Mouse (Mus musculus) lung, embryonic 14.5 days (tissue): ENCODE measurements around the gene Lrrc8d. TPM values are rescaled to one million over a fixed set of nuclear protein-coding genes. Genes with fewer than 3 reads are reported as not detected.

Experiments
- ATAC-seq: fragments of 200-750 bp; cut with Nextera tagmentation; 2 replicates; pipeline ENCODE4 v1.8.0; 2017; ENCODE audit warnings: mild to moderate bottlenecking, moderate TSS enrichment, moderate library complexity; ENCODE audit not compliant: insufficient read depth
- DNase-seq: peaks from one replicate; pipeline ENCODE4 v3.0.0-alpha.2; 2015
- H3K27ac ChIP-seq: fragments of 300-500 bp; sonication (generic); 2 replicates; pipeline ENCODE4 v1.5.1; 2014; ENCODE audit warnings: low read depth, mild to moderate bottlenecking, moderate library complexity
- H3K27me3 ChIP-seq: fragments of 300-500 bp; sonication (generic); 2 replicates; pipeline ENCODE4 v1.6.1; 2014; ENCODE audit warnings: low read length, control low read depth; ENCODE audit not compliant: insufficient read depth
- H3K36me3 ChIP-seq: fragments of 300-500 bp; sonication (generic); 2 replicates; pipeline ENCODE4 v1.6.1; 2014; ENCODE audit warnings: control low read depth; ENCODE audit not compliant: insufficient read depth
- H3K4me1 ChIP-seq: fragments of 300-500 bp; sonication (generic); 2 replicates; pipeline ENCODE4 v1.6.1; 2014; ENCODE audit warnings: antibody characterized with exemption, control low read depth; ENCODE audit not compliant: insufficient read depth
- H3K4me2 ChIP-seq: fragments of 300-500 bp; sonication (generic); 2 replicates; pipeline ENCODE4 v1.6.1; 2014; ENCODE audit warnings: mild to moderate bottlenecking
- H3K4me3 ChIP-seq: fragments of 300-500 bp; sonication (generic); 2 replicates; pipeline ENCODE4 v1.5.1; 2014; ENCODE audit warnings: low read depth, low read length
- H3K9ac ChIP-seq: fragments of 300-500 bp; sonication (generic); 2 replicates; pipeline ENCODE4 v1.6.1; 2014
- H3K9me3 ChIP-seq: fragments of 300-500 bp; sonication (generic); 2 replicates; pipeline ENCODE4 v1.6.1; 2016; ENCODE audit warnings: low read depth, low read length, control low read depth
- CTCF ChIP-seq: IDR thresholded peaks from 2 replicates; pipeline ENCODE4 v1.5.1; 2016; ENCODE audit warnings: antibody characterized with exemption, low read depth
- WGBS: fragments of 180-500 bp; shearing (Covaris S2); extraction: QIAGEN DNeasy Blood & Tissue Kit; methylation state at CpG from one replicate; pipeline ENCODE4 v1.1.7; 2014; 5-methylcytosine and 5-hydroxymethylcytosine counted together
- polyA plus RNA-seq: library from polyadenylated mRNA; unstranded; fragments of >200 nt; fragmentation: Nextera tagmentation; extraction: Ambion mirVana; gene quantifications from 2 replicates; pipeline ENCODE4 v1.2.1, GENCODE M21; 2014

Lrrc8d gene
- polyA plus RNA-seq, 1 experiment from 2014 or later, result 25.0 TPM

DNA sequence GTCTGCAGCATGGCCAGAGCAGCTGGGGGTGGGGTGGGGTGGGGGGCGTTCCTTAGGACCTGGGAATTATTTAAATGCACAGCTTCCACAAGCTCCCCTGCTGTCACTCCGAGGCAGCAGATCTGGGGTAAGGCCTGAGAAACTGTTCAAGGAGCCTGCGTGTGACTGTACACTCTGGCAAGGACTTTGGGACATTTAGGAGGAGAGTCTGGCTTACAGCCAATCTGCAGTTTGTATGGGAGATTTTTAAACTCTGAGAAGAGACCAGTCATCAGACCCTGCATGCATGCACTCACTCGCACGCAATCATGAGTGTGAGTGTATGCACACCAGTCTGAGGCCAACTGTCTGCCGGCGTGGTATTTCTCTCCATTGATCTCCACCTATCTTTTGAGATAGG, 17.5 kb downstream of the Lrrc8d start:
- peak; percentile 91 for DNase-seq

GRCm38 (mm10) chr5:105718138-105718670, 18.4 kb downstream of the Lrrc8d start:
- Histone ChIP-seq H3K27me3 (no peaks in the 10 kb centered on the region), H3K36me3 (0 out of 2 replicates have a peak, but pooled peaks cover 5% of the 10 kb centered on the region), H3K4me3 (no peak overlapping the region), H3K9me3 (no peaks in the 10 kb centered on the region), H3K9ac (no peak overlapping the region), H3K27ac (peak overlapping the region; percentile 58), H3K4me1 (peaks cover 35% of the 10 kb centered on the region), H3K4me2 (peak overlapping the region; percentile 44)
- ATAC-seq (peak; percentile 69), DNase-seq (peak; percentile 70)
- TF ChIP-seq CTCF, result no peak
- 36% methylated on average over 11 of the region's 11 CpGs for WGBS

More for the DNA sequence above, 17.5 kb downstream of the Lrrc8d start:
- WGBS, result 35% methylated on average over 7 of the region's 7 CpGs
- no peaks in the 10 kb centered on the region for H3K36me3 ChIP-seq
- H3K4me1 ChIP-seq, result peaks cover 35% of the 10 kb centered on the region
- 0 out of 2 replicates have a peak overlapping the region, but pooled peaks have one; percentile 27 for H3K9ac ChIP-seq
- H3K4me2 ChIP-seq, result no peak overlapping the region
- ATAC-seq, result peak; percentile 68
- peak overlapping the region; percentile 58 for H3K27ac ChIP-seq
- no peaks in the 10 kb centered on the region for H3K27me3 ChIP-seq
- H3K4me3 ChIP-seq, result no peak overlapping the region
- no peak for TF ChIP-seq CTCF
- no peaks in the 10 kb centered on the region for H3K9me3 ChIP-seq

DNA sequence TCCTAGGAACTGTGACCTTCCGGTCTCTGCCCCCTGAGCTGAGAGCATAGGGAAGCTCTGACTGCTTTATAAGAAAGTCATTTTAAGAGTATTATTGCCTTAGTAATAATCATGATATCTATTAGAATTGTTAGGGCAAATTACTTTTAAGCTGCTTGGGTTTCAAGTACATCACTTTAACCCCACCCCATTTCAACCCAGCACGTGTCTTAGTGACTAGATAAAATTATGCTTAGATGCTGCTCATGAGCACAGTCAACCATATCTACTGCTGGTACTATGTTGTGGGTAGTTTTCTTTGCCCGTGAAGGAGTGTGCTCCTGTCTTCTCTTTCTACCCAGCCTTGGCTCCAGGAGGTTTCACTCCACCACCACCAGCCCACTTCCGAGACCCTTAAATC, 21.5 kb downstream of the Lrrc8d start:
- TF ChIP-seq CTCF, result no peak

GRCm38 (mm10) chr5:105722807-105723206, 23.0 kb downstream of the Lrrc8d start:
- DNase-seq (no peak), ATAC-seq (no peak)
- 88% methylated on average over 11 of the region's 11 CpGs for WGBS
- Histone ChIP-seq H3K4me2 (no peak overlapping the region), H3K9me3 (no peaks in the 10 kb centered on the region), H3K27ac (no peak overlapping the region), H3K9ac (no peak overlapping the region), H3K4me1 (peaks cover 7% of the 10 kb centered on the region; the same call in 1 of the 2 replicates), H3K36me3 (0 out of 2 replicates have a peak, but pooled peaks cover 5% of the 10 kb centered on the region), H3K27me3 (no peaks in the 10 kb centered on the region), H3K4me3 (no peak overlapping the region)
- no peak for TF ChIP-seq CTCF

More for the DNA sequence above, 21.5 kb downstream of the Lrrc8d start:
- ATAC-seq, result no peak
- Histone ChIP-seq H3K4me1 (peaks cover 20% of the 10 kb centered on the region), H3K9me3 (no peaks in the 10 kb centered on the region), H3K27ac (no peak overlapping the region), H3K36me3 (0 out of 2 replicates have a peak, but pooled peaks cover 5% of the 10 kb centered on the region), H3K4me3 (no peak overlapping the region), H3K27me3 (no peaks in the 10 kb centered on the region), H3K4me2 (no peak overlapping the region), H3K9ac (no peak overlapping the region)
- 82% methylated on average over 4 of the region's 4 CpGs for WGBS
- no peak for DNase-seq

- Histone ChIP-seq H3K4me3 (no peak overlapping the region), H3K27ac (no peak overlapping the region), H3K9me3 (no peaks in the 10 kb centered on the region), H3K36me3 (0 out of 2 replicates have a peak, but pooled peaks cover 3% of the 10 kb centered on the region), H3K4me1 (peaks cover 10% of the 10 kb centered on the region; the same call in 1 of the 2 replicates), H3K9ac (no peak overlapping the region), H3K27me3 (no peaks in the 10 kb centered on the region), H3K4me2 (no peak overlapping the region)
- ATAC-seq, result no peak
- DNase-seq, result no peak
- 76% methylated on average over 6 of the region's 6 CpGs for WGBS
- TF ChIP-seq CTCF, result no peak
Measured at GRCm38 (mm10) chr5:105730193-105730831, 30.5 kb downstream of the Lrrc8d start.

GRCm38 (mm10) chr5:105731173-105731626, 31.4 kb downstream of the Lrrc8d start:
- WGBS, result 26% methylated on average over 16 of the region's 16 CpGs
- Histone ChIP-seq H3K4me1 (peaks cover 10% of the 10 kb centered on the region; the same call in 1 of the 2 replicates), H3K4me3 (peak overlapping the region; percentile 49), H3K9ac (0 out of 2 replicates have a peak overlapping the region, but pooled peaks have one; percentile 61), H3K27ac (peak overlapping the region; percentile 87; the same call in 1 of the 2 replicates), H3K36me3 (0 out of 2 replicates have a peak, but pooled peaks cover 3% of the 10 kb centered on the region), H3K9me3 (no peaks in the 10 kb centered on the region), H3K4me2 (peak overlapping the region; percentile 84), H3K27me3 (no peaks in the 10 kb centered on the region)
- DNase-seq, result peak; percentile 29
- ATAC-seq, result no peak
- TF ChIP-seq CTCF, result no peak

DNA sequence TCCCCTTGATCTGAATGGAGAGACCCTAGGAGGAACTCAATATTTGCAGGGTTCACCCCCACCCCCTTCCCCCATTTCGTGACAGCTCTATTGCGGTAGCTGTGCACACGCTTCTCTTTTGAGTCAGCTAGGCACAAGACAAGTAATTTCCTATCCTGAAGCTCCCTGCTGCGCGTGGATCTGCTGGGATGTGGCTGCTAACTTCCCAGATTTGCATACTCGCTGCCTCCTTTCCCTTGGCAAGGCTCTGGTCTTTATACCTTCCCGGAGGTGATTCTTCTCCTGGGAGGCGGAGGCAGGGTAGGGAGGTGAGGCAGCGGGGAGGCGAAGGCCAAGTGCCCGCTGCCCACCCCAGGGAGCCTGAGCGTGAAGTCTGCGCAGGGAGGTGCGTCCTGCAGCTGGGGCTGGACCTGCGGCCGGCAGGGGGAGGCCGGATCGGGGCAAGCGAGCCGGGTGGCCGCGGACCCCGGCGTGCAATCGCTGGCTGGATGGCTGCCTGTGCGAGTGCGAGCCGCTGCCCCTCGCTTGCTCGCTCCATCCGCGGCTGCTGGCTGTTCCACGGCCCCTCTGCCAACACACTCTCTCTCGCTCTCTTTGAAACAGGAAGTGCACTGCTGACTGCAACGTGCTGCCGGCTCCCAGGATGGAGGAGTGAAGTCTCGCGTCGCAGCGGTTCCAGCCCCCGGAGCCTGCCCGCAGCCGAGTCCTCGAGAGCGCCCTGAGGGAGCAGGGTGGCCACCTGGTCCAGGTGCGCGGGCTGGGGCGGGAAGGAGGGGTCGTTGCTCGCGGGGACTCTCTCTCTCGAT, 32.1 kb downstream of the Lrrc8d start:
- peak; percentile 87 for ATAC-seq
- peak overlapping the region; percentile 49 for H3K4me3 ChIP-seq
- 3% methylated on average over 43 of the region's 52 CpGs for WGBS

More for the DNA sequence above, 32.1 kb downstream of the Lrrc8d start:
- H3K9me3 ChIP-seq, result no peaks in the 10 kb centered on the region
- H3K27me3 ChIP-seq, result no peaks in the 10 kb centered on the region
- 0 out of 2 replicates have a peak, but pooled peaks cover 3% of the 10 kb centered on the region for H3K36me3 ChIP-seq
- peak overlapping the region; percentile 87 for H3K27ac ChIP-seq
- peak overlapping the region; percentile 84 for H3K4me2 ChIP-seq
- peak; percentile 43 for TF ChIP-seq CTCF
- H3K4me1 ChIP-seq, result peaks cover 10% of the 10 kb centered on the region; the same call in 1 of the 2 replicates
- peak; percentile 84 for DNase-seq
- peak overlapping the region; percentile 61 for H3K9ac ChIP-seq
